Mouse (Mus musculus): ENCODE results near the gene Taf12. TPM values are rescaled to one million over a fixed set of nuclear protein-coding genes. Genes with fewer than 3 reads are reported as not detected.

The Taf12 gene
- polyA plus RNA-seq, 1 experiment from 2014 or later = 65.0 TPM

DNA sequence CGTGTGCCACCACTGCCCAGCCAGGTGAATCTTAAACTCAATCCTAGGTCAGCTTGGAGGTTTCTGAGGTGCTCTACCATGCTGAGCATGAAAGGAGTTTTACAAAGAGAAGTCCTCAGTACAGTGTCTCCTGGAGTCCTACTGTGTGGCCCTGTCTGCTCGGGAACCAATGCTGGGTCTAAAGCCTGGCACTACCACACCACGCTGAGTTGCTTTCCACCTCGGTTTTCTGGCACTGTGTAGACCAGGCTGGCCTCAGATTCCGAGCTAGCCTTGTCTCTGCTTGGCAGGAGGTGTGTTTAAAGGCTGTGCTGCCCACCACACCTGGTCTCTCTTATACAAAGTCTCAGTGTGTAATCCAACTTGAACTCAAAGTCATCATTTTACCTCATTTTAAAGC lies 38.5 kb downstream of the Taf12 start:
- WGBS = 84% methylated on average over 5 of the region's 5 CpGs
- H3K4me1 ChIP-seq (replicated peaks; ENCODE audit: control insufficient read depth, insufficient read depth, low read length) = peaks cover 3% of the 10 kb centered on the region; the same call in 1 of the 2 replicates
- no peak overlapping the region for H3K9ac ChIP-seq (ENCODE audit: low read depth, low read length)
- H3K9me3 ChIP-seq (ENCODE audit: control insufficient read depth, low read length) = no peaks in the 10 kb centered on the region
- H3K27ac ChIP-seq (ENCODE audit: low read depth, low read length) = no peak overlapping the region
- H3K4me3 ChIP-seq (ENCODE audit: low read depth, low read length) = no peak overlapping the region
- 0 out of 2 replicates have a peak, but pooled peaks cover 8% of the 10 kb centered on the region for H3K36me3 ChIP-seq (ENCODE audit: control insufficient read depth, insufficient read depth, low read length)
- no peak for DNase-seq (ENCODE audit: low spot score)
- ATAC-seq (ENCODE audit: low FRiP score) = no peak
- H3K27me3 ChIP-seq (ENCODE audit: control insufficient read depth, insufficient read depth, low read length) = no peaks in the 10 kb centered on the region
- no peak overlapping the region for H3K4me2 ChIP-seq (replicated peaks; ENCODE audit: low read depth, low read length)

DNA sequence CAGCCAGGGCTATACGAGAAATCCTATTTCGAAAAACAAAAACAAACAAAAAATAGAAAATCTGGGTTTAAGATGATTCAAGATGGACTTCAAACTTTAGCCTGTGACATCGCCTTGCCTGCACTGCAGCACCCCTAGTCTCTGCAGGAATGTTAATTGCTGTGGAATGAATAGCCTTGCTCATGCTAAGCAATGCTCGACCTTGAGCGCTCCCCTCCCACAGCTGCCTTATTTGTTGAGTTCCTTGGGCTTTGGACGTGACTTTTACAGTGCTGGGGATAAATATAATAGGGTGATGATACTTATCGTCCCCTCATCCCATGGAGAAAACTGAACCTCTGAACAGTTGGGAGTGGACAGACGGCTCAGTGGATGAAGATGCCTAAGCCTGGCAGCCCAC lies 41.5 kb downstream of the Taf12 start:
- WGBS = 91% methylated on average over 8 of the region's 8 CpGs
- no peak for ATAC-seq (ENCODE audit: low FRiP score)

DNA sequence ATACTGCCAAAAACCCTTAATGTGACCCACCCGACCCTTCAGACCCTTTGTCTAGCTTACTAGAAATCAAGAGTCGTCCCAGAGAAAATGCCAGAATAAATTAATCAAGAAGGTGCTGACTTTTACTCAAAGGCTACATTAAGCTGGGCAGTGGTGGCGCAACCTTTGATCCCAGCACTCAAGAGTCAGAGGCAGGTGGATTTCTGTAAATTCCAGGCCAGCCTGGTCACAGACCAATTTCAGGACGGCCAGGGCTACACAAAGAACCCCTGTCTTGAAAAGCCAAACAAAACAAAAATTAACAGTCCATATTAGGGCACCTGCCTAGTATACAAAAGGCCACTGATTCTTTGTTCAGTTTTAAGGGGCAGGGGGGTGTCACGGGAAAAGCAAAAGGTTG lies 52.3 kb downstream of the Taf12 start:
- H3K4me2 ChIP-seq (replicated peaks; ENCODE audit: low read depth, low read length) = no peak overlapping the region
- no peak overlapping the region for H3K9ac ChIP-seq (ENCODE audit: low read depth, low read length)
- no peaks in the 10 kb centered on the region for H3K9me3 ChIP-seq (ENCODE audit: control insufficient read depth, low read length)
- DNase-seq (ENCODE audit: low spot score) (no peak), ATAC-seq (ENCODE audit: low FRiP score) (no peak)
- H3K4me3 ChIP-seq (ENCODE audit: low read depth, low read length) = no peak overlapping the region
- no peaks in the 10 kb centered on the region for H3K27me3 ChIP-seq (ENCODE audit: control insufficient read depth, insufficient read depth, low read length)
- H3K4me1 ChIP-seq (replicated peaks; ENCODE audit: control insufficient read depth, insufficient read depth, low read length) = 0 out of 2 replicates have a peak, but pooled peaks cover 3% of the 10 kb centered on the region
- H3K27ac ChIP-seq (ENCODE audit: low read depth, low read length) = no peak overlapping the region
- 81% methylated on average over 5 of the region's 5 CpGs for WGBS
- peaks cover 5% of the 10 kb centered on the region; the same call in 1 of the 2 replicates for H3K36me3 ChIP-seq (ENCODE audit: control insufficient read depth, insufficient read depth, low read length)

More for the DNA sequence above, 41.5 kb downstream of the Taf12 start:
- 0 out of 2 replicates have a peak, but pooled peaks cover 8% of the 10 kb centered on the region for H3K36me3 ChIP-seq (ENCODE audit: control insufficient read depth, insufficient read depth, low read length)
- no peak overlapping the region for H3K4me3 ChIP-seq (ENCODE audit: low read depth, low read length)
- no peaks in the 10 kb centered on the region for H3K9me3 ChIP-seq (ENCODE audit: control insufficient read depth, low read length)
- no peak overlapping the region for H3K9ac ChIP-seq (ENCODE audit: low read depth, low read length)
- H3K4me1 ChIP-seq (replicated peaks; ENCODE audit: control insufficient read depth, insufficient read depth, low read length) = no peaks in the 10 kb centered on the region
- no peak for DNase-seq (ENCODE audit: low spot score)
- H3K27ac ChIP-seq (ENCODE audit: low read depth, low read length) = no peak overlapping the region
- no peaks in the 10 kb centered on the region for H3K27me3 ChIP-seq (ENCODE audit: control insufficient read depth, insufficient read depth, low read length)
- H3K4me2 ChIP-seq (replicated peaks; ENCODE audit: low read depth, low read length) = no peak overlapping the region

DNA sequence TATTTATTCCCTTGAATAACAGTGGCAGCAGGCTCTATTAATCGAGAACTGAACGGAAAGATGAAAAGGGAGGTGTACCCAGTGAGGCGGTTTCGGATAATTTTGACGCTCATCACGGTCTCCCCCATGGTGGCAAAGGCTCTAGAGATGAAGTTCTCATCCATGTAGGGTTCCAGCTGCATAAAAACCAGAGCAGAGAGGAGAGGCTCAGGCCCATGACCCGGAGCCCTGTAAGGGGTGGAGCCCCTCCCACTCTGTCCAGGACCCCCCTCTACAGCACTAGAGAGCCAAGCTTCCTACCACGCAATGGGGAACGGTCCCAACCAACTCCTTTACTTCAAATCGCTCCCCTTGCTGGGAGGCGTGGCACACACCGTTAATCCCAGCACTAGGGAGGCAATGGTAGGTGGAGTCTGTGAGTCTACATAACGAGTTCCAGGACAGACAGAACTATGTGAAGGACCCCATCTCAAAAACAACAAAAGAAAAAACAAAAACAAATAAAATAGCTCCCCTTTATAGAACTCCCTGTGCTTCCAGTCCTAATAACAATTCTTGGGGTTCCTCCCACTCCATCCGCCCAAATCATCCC lies 54.3 kb downstream of the Taf12 start:
- Histone ChIP-seq H3K27ac (ENCODE audit: low read depth, low read length) (peak overlapping the region; percentile 70; the same call in 1 of the 2 replicates), H3K36me3 (ENCODE audit: control insufficient read depth, insufficient read depth, low read length) (0 out of 2 replicates have a peak, but pooled peaks cover 5% of the 10 kb centered on the region), H3K4me1 (replicated peaks; ENCODE audit: control insufficient read depth, insufficient read depth, low read length) (0 out of 2 replicates have a peak, but pooled peaks cover 3% of the 10 kb centered on the region), H3K27me3 (ENCODE audit: control insufficient read depth, insufficient read depth, low read length) (no peaks in the 10 kb centered on the region), H3K9me3 (ENCODE audit: control insufficient read depth, low read length) (no peaks in the 10 kb centered on the region), H3K4me3 (ENCODE audit: low read depth, low read length) (peak overlapping the region; percentile 51), H3K9ac (ENCODE audit: low read depth, low read length) (peak overlapping the region; percentile 85), H3K4me2 (replicated peaks; ENCODE audit: low read depth, low read length) (peak overlapping the region; percentile 69)
- DNase-seq (ENCODE audit: low spot score) (no peak), ATAC-seq (ENCODE audit: low FRiP score) (no peak)
- 45% methylated on average over 14 of the region's 14 CpGs for WGBS

DNA sequence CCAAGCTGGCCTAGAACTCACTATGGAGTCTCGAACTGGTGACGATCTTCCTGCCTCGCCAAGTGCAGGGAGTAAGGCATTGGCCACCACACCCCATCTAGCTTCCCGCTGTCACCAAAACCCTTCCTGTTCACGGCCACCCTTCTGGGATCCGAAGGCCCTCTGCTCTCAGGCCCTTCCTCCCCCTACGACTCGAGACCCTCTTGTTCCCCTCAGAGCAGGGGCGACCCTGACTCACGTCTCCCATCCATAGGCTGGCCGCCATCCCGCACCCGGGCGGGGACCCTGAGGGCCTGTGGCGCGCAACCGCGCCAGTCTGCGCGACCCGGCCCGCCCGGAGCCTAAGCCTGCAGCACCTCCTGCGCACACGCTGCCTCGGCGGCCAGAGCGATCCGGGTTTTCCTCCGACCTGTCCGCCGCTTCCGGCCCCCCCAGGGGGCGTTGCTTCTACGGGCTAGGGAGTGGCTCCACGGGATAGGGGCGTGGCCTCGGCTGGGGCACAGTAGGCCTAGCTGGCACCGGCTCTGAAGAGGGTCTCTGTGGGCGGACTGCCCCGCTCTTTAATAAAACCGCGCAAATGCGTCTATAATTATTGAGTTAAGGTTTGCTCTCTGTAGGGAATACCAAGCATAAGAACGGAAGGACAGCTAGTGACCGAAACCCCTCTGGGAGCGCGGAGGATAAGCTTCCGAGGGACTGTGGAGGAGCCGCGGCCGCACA lies 55.1 kb downstream of the Taf12 start, which contains the start of gene Trnau1ap:
Gene Trnau1ap, minus strand, starts transcription at position 424 of the 720 bp plus-strand sequence.
- H3K4me2 ChIP-seq (replicated peaks; ENCODE audit: low read depth, low read length) = peak within 1 kb of the TSS; percentile 69
- 0 out of 2 replicates have a peak, but pooled peaks cover 5% of the 10 kb centered on the region for H3K36me3 ChIP-seq (ENCODE audit: control insufficient read depth, insufficient read depth, low read length)
- ATAC-seq (ENCODE audit: low FRiP score) = peak; percentile 96
- peak within 1 kb of the TSS; percentile 85 for H3K9ac ChIP-seq (ENCODE audit: low read depth, low read length)
- no peaks in the 10 kb centered on the region for H3K9me3 ChIP-seq (ENCODE audit: control insufficient read depth, low read length)
- no peaks in the 10 kb centered on the region for H3K27me3 ChIP-seq (ENCODE audit: control insufficient read depth, insufficient read depth, low read length)
- peak; percentile 96 for DNase-seq (ENCODE audit: low spot score)
- WGBS = under 1% methylated on average over 52 of the region's 52 CpGs
- H3K4me3 ChIP-seq (ENCODE audit: low read depth, low read length) = peak within 1 kb of the TSS; percentile 51
- H3K4me1 ChIP-seq (replicated peaks; ENCODE audit: control insufficient read depth, insufficient read depth, low read length) = 0 out of 2 replicates have a peak, but pooled peaks cover 3% of the 10 kb centered on the region
- H3K27ac ChIP-seq (ENCODE audit: low read depth, low read length) = peak within 1 kb of the TSS; percentile 70

DNA sequence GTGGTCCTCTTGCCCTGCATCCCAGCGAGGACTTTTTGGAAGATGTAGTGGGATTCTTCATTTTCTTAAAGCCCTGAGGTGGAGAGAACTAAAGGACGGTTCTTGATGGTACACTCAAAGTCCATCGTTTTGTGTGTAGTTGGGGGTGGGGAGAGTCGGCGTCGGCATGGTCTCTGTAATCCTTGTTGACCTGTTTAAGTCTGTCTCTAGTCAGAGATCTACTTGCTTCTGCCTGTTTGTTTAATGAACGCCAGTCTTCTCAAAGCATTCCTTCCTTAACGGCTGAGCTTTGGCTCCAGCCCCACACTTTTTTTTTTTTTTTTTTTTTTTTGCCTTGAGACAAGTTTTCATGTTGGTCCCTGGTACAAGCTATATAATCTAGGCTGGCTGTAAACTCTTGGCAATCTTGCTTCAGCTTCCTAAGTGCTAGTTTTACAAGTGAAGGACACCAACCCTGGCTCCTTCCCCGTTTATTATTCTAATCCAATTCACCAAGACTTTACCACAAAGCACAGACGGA lies 55.7 kb downstream of the Taf12 start:
- Histone ChIP-seq H3K9ac (ENCODE audit: low read depth, low read length) (peak overlapping the region; percentile 85), H3K36me3 (ENCODE audit: control insufficient read depth, insufficient read depth, low read length) (0 out of 2 replicates have a peak, but pooled peaks cover 7% of the 10 kb centered on the region), H3K27me3 (ENCODE audit: control insufficient read depth, insufficient read depth, low read length) (no peaks in the 10 kb centered on the region), H3K4me1 (replicated peaks; ENCODE audit: control insufficient read depth, insufficient read depth, low read length) (0 out of 2 replicates have a peak, but pooled peaks cover 3% of the 10 kb centered on the region), H3K9me3 (ENCODE audit: control insufficient read depth, low read length) (no peaks in the 10 kb centered on the region), H3K4me2 (replicated peaks; ENCODE audit: low read depth, low read length) (peak overlapping the region; percentile 69), H3K27ac (ENCODE audit: low read depth, low read length) (no peak overlapping the region), H3K4me3 (ENCODE audit: low read depth, low read length) (peak overlapping the region; percentile 51)
- ATAC-seq (ENCODE audit: low FRiP score) (no peak), DNase-seq (ENCODE audit: low spot score) (no peak)
- 11% methylated on average over 10 of the region's 10 CpGs for WGBS

DNA sequence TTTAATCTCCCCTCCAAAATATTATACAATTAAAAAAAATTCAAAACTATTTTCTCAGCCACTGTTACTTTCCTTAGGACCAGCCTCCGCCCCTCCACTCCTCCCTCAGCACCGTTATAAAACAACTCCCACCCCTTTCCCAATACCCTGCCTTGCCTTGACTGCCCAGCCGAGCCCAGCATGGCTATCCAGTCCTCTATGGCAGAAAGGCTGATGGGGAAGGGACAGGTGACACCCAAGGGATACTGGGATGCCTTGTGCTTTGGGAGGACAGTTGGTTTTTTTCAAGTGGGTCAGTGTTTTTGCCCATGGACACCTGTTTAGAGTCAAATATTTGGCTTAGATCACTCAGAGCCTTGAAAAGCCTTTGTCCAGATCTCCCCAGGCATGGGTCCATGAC lies 57.8 kb downstream of the Taf12 start:
- no peak for ATAC-seq (ENCODE audit: low FRiP score)
- H3K27ac ChIP-seq (ENCODE audit: low read depth, low read length) = no peak overlapping the region
- 77% methylated on average over 3 of the region's 3 CpGs for WGBS
- H3K4me1 ChIP-seq (replicated peaks; ENCODE audit: control insufficient read depth, insufficient read depth, low read length) = 0 out of 2 replicates have a peak, but pooled peaks cover 3% of the 10 kb centered on the region
- DNase-seq (ENCODE audit: low spot score) = no peak
- H3K27me3 ChIP-seq (ENCODE audit: control insufficient read depth, insufficient read depth, low read length) = no peaks in the 10 kb centered on the region
- H3K9ac ChIP-seq (ENCODE audit: low read depth, low read length) = no peak overlapping the region
- H3K4me2 ChIP-seq (replicated peaks; ENCODE audit: low read depth, low read length) = no peak overlapping the region
- H3K9me3 ChIP-seq (ENCODE audit: control insufficient read depth, low read length) = no peaks in the 10 kb centered on the region
- H3K4me3 ChIP-seq (ENCODE audit: low read depth, low read length) = no peak overlapping the region
- H3K36me3 ChIP-seq (ENCODE audit: control insufficient read depth, insufficient read depth, low read length) = 0 out of 2 replicates have a peak, but pooled peaks cover 4% of the 10 kb centered on the region

DNA sequence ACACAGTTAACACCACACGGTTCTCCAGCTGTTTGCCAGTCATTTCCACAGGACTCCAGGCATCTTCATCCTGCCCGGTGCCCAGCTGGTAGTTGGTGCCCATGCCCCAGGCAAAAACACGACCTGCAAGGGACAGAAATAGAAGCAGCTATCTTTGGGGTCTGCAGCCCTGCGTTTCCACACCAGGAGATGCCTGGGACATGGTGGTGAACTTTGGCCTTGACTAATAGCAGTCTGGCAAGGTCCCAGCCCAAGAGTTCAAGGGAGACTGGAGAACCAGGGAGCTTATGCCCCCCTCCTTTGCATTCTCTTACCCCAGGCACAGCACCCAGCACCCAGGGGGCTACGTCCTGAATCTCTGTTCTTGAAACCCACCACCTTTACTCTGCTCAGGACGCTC lies 58.7 kb downstream of the Taf12 start:
- WGBS = 90% methylated on average over 6 of the region's 6 CpGs

More for the DNA sequence above, 58.7 kb downstream of the Taf12 start:
- DNase-seq (ENCODE audit: low spot score) (no peak), ATAC-seq (ENCODE audit: low FRiP score) (no peak)
- Histone ChIP-seq H3K9ac (ENCODE audit: low read depth, low read length) (no peak overlapping the region), H3K4me1 (replicated peaks; ENCODE audit: control insufficient read depth, insufficient read depth, low read length) (0 out of 2 replicates have a peak, but pooled peaks cover 3% of the 10 kb centered on the region), H3K27me3 (ENCODE audit: control insufficient read depth, insufficient read depth, low read length) (no peaks in the 10 kb centered on the region), H3K27ac (ENCODE audit: low read depth, low read length) (no peak overlapping the region), H3K4me3 (ENCODE audit: low read depth, low read length) (no peak overlapping the region), H3K36me3 (ENCODE audit: control insufficient read depth, insufficient read depth, low read length) (0 out of 2 replicates have a peak, but pooled peaks cover 4% of the 10 kb centered on the region), H3K4me2 (replicated peaks; ENCODE audit: low read depth, low read length) (no peak overlapping the region), H3K9me3 (ENCODE audit: control insufficient read depth, low read length) (no peaks in the 10 kb centered on the region)
